Mouse (Mus musculus) erythroblast, embryonic 14.5 days (primary cell): Measurements from ENCODE around the gene Col25a1.

ENCODE experiments used
- GATA1 ChIP-seq: IDR thresholded peaks from 2 replicates; pipeline ENCODE4 v1.6.1; 2012; ENCODE audit warnings: low read length, inconsistent platforms, mixed read lengths
- TAL1 ChIP-seq: IDR thresholded peaks from 3 replicates; pipeline ENCODE4 v1.6.1; 2012; ENCODE audit warnings: low read length, inconsistent platforms, mixed read lengths

- no peak for TF ChIP-seq GATA1
- no peak for TF ChIP-seq TAL1
These were observed 178.0 kb downstream of the Col25a1 start for GRCm38 (mm10) chr3:130309277-130309676.
